Mouse (Mus musculus) CH12F3 (cell line): ENCODE measurements around the gene Gpatch4.

Experiments used
- in situ Hi-C: fragments of 300-500 bp; cut with MboI; formaldehyde crosslinking; loops from 2 replicates; pipeline ENCODE4 v1.14.3; 2020; ENCODE audit warnings: low sequenced_read_pairs

Gene Gpatch4

GRCm38 (mm10) chr3:88042661-88043421 lies at the start of gene Gpatch4:
Gene Gpatch4, plus strand, starts transcription at chr3:88043108.
- in situ Hi-C loops, result no loop called here

GRCm38 (mm10) chr3:87993436-87993835 lies 49.5 kb upstream of the Gpatch4 start:
- in situ Hi-C loops, result no loop called here

- in situ Hi-C loops, result no loop called here
Measured at GRCm38 (mm10) chr3:87995331-87995730, 47.6 kb upstream of the Gpatch4 start.

- in situ Hi-C loops, result no loop called here
Measured at GRCm38 (mm10) chr3:87996401-87996800, 46.5 kb upstream of the Gpatch4 start.

- in situ Hi-C loops, result no loop called here
Measured at GRCm38 (mm10) chr3:87996971-87997614, 45.8 kb upstream of the Gpatch4 start.

- in situ Hi-C loops, result no loop called here
Measured at GRCm38 (mm10) chr3:87998747-87999146, 44.2 kb upstream of the Gpatch4 start.

- in situ Hi-C loops, result no loop called here
Measured at GRCm38 (mm10) chr3:87999243-87999895, 43.5 kb upstream of the Gpatch4 start.

GRCm38 (mm10) chr3:88000181-88000580 lies 42.7 kb upstream of the Gpatch4 start, which contains the start of gene Bcan:
Gene Bcan, minus strand, starts transcription at chr3:88000230.
- in situ Hi-C loops, result no loop called here

GRCm38 (mm10) chr3:88000816-88001595 lies 41.9 kb upstream of the Gpatch4 start:
- in situ Hi-C loops, result no loop called here

GRCm38 (mm10) chr3:88002291-88002976 lies 40.5 kb upstream of the Gpatch4 start:
- in situ Hi-C loops, result no loop called here

- in situ Hi-C loops, result no loop called here
Measured at GRCm38 (mm10) chr3:88005822-88006786, 36.8 kb upstream of the Gpatch4 start.

GRCm38 (mm10) chr3:88010634-88011265 lies 32.2 kb upstream of the Gpatch4 start:
- in situ Hi-C loops, result loop anchor here (10.0 kb wide), 1 partner anchor 64 kb away; the partner anchor contains the start of gene Ttc24

GRCm38 (mm10) chr3:88022322-88023191 lies 20.4 kb upstream of the Gpatch4 start:
- in situ Hi-C loops, result no loop called here

GRCm38 (mm10) chr3:88023192-88024074 lies 19.5 kb upstream of the Gpatch4 start:
- in situ Hi-C loops, result no loop called here

- in situ Hi-C loops, result no loop called here
Measured at GRCm38 (mm10) chr3:88026823-88027222, 16.1 kb upstream of the Gpatch4 start.

- in situ Hi-C loops, result no loop called here
Measured at GRCm38 (mm10) chr3:88027434-88028186, 15.3 kb upstream of the Gpatch4 start, which contains the start of gene Hapln2. Gene Hapln2, minus strand, starts transcription at chr3:88027583.
